Mouse (Mus musculus) E14TG2a.4 (cell line): ENCODE results near the gene Tmem204.

Experiments used
- CTCF ChIP-seq: conservative IDR thresholded peaks from 2 replicates; pipeline ENCODE4 v1.5.1; 2014; ENCODE audit warnings: low read length
- NANOG ChIP-seq: IDR thresholded peaks from 2 replicates; pipeline ENCODE4 v1.6.1; 2014; ENCODE audit warnings: borderline replicate concordance, low read length, mixed read lengths
- POU5F1 ChIP-seq: IDR thresholded peaks from 2 replicates; pipeline ENCODE4 v1.6.1; 2014; ENCODE audit warnings: low read length, borderline replicate concordance

GRCm38 (mm10) chr17:25053274-25053673, 30.1 kb downstream of the Tmem204 start:
- no peak for TF ChIP-seq CTCF
- TF ChIP-seq POU5F1 = no peak
- no peak for TF ChIP-seq NANOG
